Mouse (Mus musculus) MEL (cell line): ENCODE data around the gene Ptprn2. TPM values are rescaled to one million over a fixed set of nuclear protein-coding genes. Genes with fewer than 3 reads are reported as not detected.

Experiments
- DNase-seq: peaks from one replicate; pipeline ENCODE4 v3.0.0; 2011; ENCODE audit warnings: low read depth, low spot score
- H3K27ac ChIP-seq: 2 replicates; pipeline ENCODE4 v1.5.1; 2012; ENCODE audit warnings: low read depth, mild to moderate bottlenecking, control low read depth, low read length, moderate library complexity; ENCODE audit not compliant: control insufficient read depth
- H3K27me3 ChIP-seq, 2 experiments: fragments of 150-350 bp in 1 of 2; sonication (generic) in 1 of 2; 2 replicates each; pipeline ENCODE4 v1.6.1; 2012; ENCODE audit warnings: low read length in 2 of 2, mild to moderate bottlenecking in 2 of 2, improper control_type of control experiment in 1 of 2, moderate library complexity in 1 of 2; ENCODE audit not compliant: insufficient read depth in 2 of 2, control insufficient read depth in 1 of 2
- H3K36me3 ChIP-seq, 2 experiments: 2 replicates each; pipeline ENCODE4 v1.6.1; 2012 to 2014; ENCODE audit warnings: low read length in 2 of 2, improper control_type of control experiment in 1 of 2, inconsistent platforms in 1 of 2, mild to moderate bottlenecking in 1 of 2; ENCODE audit not compliant: insufficient read depth in 2 of 2, control insufficient read depth in 1 of 2
- H3K4me1 ChIP-seq, 2 experiments: fragments of 150-350 bp in 1 of 2; sonication (generic) in 1 of 2; 2 replicates each; pipeline ENCODE4 v1.6.1; 2012; ENCODE audit warnings: low read length in 2 of 2, improper control_type of control experiment in 1 of 2, mild to moderate bottlenecking in 1 of 2; ENCODE audit not compliant: insufficient read depth in 2 of 2, control insufficient read depth in 1 of 2
- H3K4me3 ChIP-seq, 2 experiments: fragments of 150-350 bp in 1 of 2; sonication (generic) in 1 of 2; 2 replicates each; pipeline ENCODE4 v1.5.1; 2012; ENCODE audit warnings: low read depth in 2 of 2, low read length in 2 of 2, mild to moderate bottlenecking in 2 of 2, moderate library complexity in 2 of 2, control low read depth in 1 of 2, improper control_type of control experiment in 1 of 2; ENCODE audit not compliant: control insufficient read depth in 1 of 2, insufficient read depth in 1 of 2
- H3K79me2 ChIP-seq: 2 replicates; pipeline ENCODE4 v1.6.1; 2012; ENCODE audit warnings: mild to moderate bottlenecking, low read length, moderate library complexity; ENCODE audit not compliant: control insufficient read depth, poor library complexity, insufficient read depth
- H3K9ac ChIP-seq: 2 replicates; pipeline ENCODE4 v1.6.1; 2012; ENCODE audit warnings: low read depth, mild to moderate bottlenecking, control low read depth, low read length, moderate library complexity; ENCODE audit not compliant: control insufficient read depth, poor library complexity, severe bottlenecking
- H3K9me3 ChIP-seq: fragments of 150-350 bp; sonication (generic); replicated peaks from 2 replicates; pipeline ENCODE4 v1.6.1; 2012; ENCODE audit warnings: mild to moderate bottlenecking, low read length, improper control_type of control experiment, moderate library complexity; ENCODE audit not compliant: insufficient read depth
- BHLHE40 ChIP-seq: IDR thresholded peaks from 2 replicates; pipeline ENCODE4 v1.6.1; 2012; ENCODE audit warnings: low read depth, mild to moderate bottlenecking, inconsistent platforms, low read length, improper control_type of control experiment, borderline replicate concordance
- CTCF ChIP-seq, 3 experiments: IDR thresholded peaks in 2 of 3; conservative IDR thresholded peaks in 1 of 3; 2 replicates each; pipeline ENCODE4 v1.5.1; 2011 to 2012; ENCODE audit warnings: low read length in 3 of 3, low read depth in 2 of 3, mild to moderate bottlenecking in 2 of 3, improper control_type of control experiment in 1 of 3, inconsistent platforms in 1 of 3, mixed read lengths in 1 of 3, moderate library complexity in 1 of 3; ENCODE audit not compliant: control insufficient read depth in 1 of 3, insufficient read depth in 1 of 3, poor library complexity in 1 of 3, severe bottlenecking in 1 of 3
- E2F4 ChIP-seq: IDR thresholded peaks from 2 replicates; pipeline ENCODE4 v1.6.1; 2011; ENCODE audit warnings: low read depth, low read length, improper control_type of control experiment, borderline replicate concordance
- EP300 ChIP-seq, 2 experiments: IDR thresholded peaks; 2 replicates each; pipeline ENCODE4 v1.6.1; 2011; ENCODE audit warnings: improper control_type of control experiment in 2 of 2, low read length in 2 of 2, low read depth in 1 of 2, mild to moderate bottlenecking in 1 of 2
- ETS1 ChIP-seq: IDR thresholded peaks from 2 replicates; pipeline ENCODE4 v1.6.1; 2012; ENCODE audit warnings: low read depth, mild to moderate bottlenecking, inconsistent platforms, low read length, improper control_type of control experiment, moderate library complexity
- GABPA ChIP-seq: IDR thresholded peaks from 2 replicates; pipeline ENCODE4 v1.6.1; 2012; ENCODE audit warnings: low read depth, mild to moderate bottlenecking, inconsistent platforms, low read length, improper control_type of control experiment, moderate library complexity
- GATA1 ChIP-seq: IDR thresholded peaks from 2 replicates; pipeline ENCODE4 v1.6.1; 2011; ENCODE audit warnings: low read depth, low read length, improper control_type of control experiment
- KAT2A ChIP-seq: conservative IDR thresholded peaks from 2 replicates; pipeline ENCODE4 v1.6.1; 2012; ENCODE audit warnings: low read depth, low read length, improper control_type of control experiment, inconsistent platforms
- MAFK ChIP-seq: IDR thresholded peaks from 2 replicates; pipeline ENCODE4 v1.6.1; 2011; ENCODE audit warnings: low read depth, mild to moderate bottlenecking, low read length, improper control_type of control experiment, borderline replicate concordance
- MAX ChIP-seq: IDR thresholded peaks from 2 replicates; pipeline ENCODE4 v1.6.1; 2011; ENCODE audit warnings: low read length, improper control_type of control experiment
- MAZ ChIP-seq: IDR thresholded peaks from 2 replicates; pipeline ENCODE4 v1.6.1; 2012; ENCODE audit warnings: low read depth, mild to moderate bottlenecking, inconsistent platforms, low read length, improper control_type of control experiment
- MXI1 ChIP-seq: IDR thresholded peaks from 2 replicates; pipeline ENCODE4 v1.6.1; 2011; ENCODE audit warnings: mild to moderate bottlenecking, low read depth, low read length, improper control_type of control experiment
- MYB ChIP-seq: IDR thresholded peaks from 2 replicates; pipeline ENCODE4 v1.6.1; 2011; ENCODE audit warnings: mild to moderate bottlenecking, low read depth, low read length, improper control_type of control experiment
- MYC ChIP-seq: IDR thresholded peaks from 2 replicates; pipeline ENCODE4 v1.6.1; 2011; ENCODE audit warnings: low read depth, mild to moderate bottlenecking, low read length, improper control_type of control experiment, moderate library complexity
- NELFE ChIP-seq: IDR thresholded peaks from 2 replicates; pipeline ENCODE4 v1.6.1; 2011; ENCODE audit warnings: low read depth, low read length, improper control_type of control experiment
- NRF1 ChIP-seq: IDR thresholded peaks from 2 replicates; pipeline ENCODE4 v1.6.1; 2014; ENCODE audit warnings: low read depth, mild to moderate bottlenecking, inconsistent platforms, low read length, improper control_type of control experiment, moderate library complexity; ENCODE audit not compliant: poor library complexity, insufficient read depth, severe bottlenecking
- POLR2A ChIP-seq, 2 experiments: IDR thresholded peaks; 2 replicates each; pipeline ENCODE4 v1.6.1; 2011 to 2012; ENCODE audit warnings: low read length in 2 of 2, mild to moderate bottlenecking in 2 of 2, control low read depth in 1 of 2, improper control_type of control experiment in 1 of 2, low read depth in 1 of 2, moderate library complexity in 1 of 2; ENCODE audit not compliant: control insufficient read depth in 1 of 2, insufficient read depth in 1 of 2, poor library complexity in 1 of 2
- RCOR1 ChIP-seq: IDR thresholded peaks from 2 replicates; pipeline ENCODE4 v1.6.1; 2012; ENCODE audit warnings: low read depth, mild to moderate bottlenecking, inconsistent platforms, low read length, improper control_type of control experiment
- UBTF ChIP-seq: IDR thresholded peaks from 2 replicates; pipeline ENCODE4 v1.6.1; 2012; ENCODE audit warnings: low read depth, mild to moderate bottlenecking, inconsistent platforms, low read length, improper control_type of control experiment, moderate library complexity, borderline replicate concordance; ENCODE audit not compliant: insufficient read depth
- USF1 ChIP-seq: IDR thresholded peaks from 2 replicates; pipeline ENCODE4 v1.6.1; 2014; ENCODE audit warnings: low read depth, mild to moderate bottlenecking, inconsistent platforms, low read length, improper control_type of control experiment, moderate library complexity
- ZC3H11A ChIP-seq: IDR thresholded peaks from 2 replicates; pipeline ENCODE4 v1.6.1; 2012; ENCODE audit warnings: low read depth, mild to moderate bottlenecking, inconsistent platforms, low read length, improper control_type of control experiment
- ZMIZ1 ChIP-seq: IDR thresholded peaks from 2 replicates; pipeline ENCODE4 v1.6.1; 2012; ENCODE audit warnings: low read depth, mild to moderate bottlenecking, inconsistent platforms, low read length, improper control_type of control experiment, moderate library complexity
- ZNF384 ChIP-seq: IDR thresholded peaks from 2 replicates; pipeline ENCODE4 v1.6.1; 2012; ENCODE audit warnings: low read depth, mild to moderate bottlenecking, inconsistent platforms, low read length, improper control_type of control experiment
- polyA plus RNA-seq, 2 experiments: library from polyadenylated mRNA; stranded (reverse) in 1 of 2; unstranded in 1 of 2; fragments of >175 nt in 1 of 2; fragments of >200 nt in 1 of 2; gene quantifications; 2 replicates each; pipeline versions ENCODE4 v1.2.1 to v1.2.4; 2012; ENCODE audit warnings: low replicate concordance in 2 of 2, low read depth in 1 of 2; ENCODE audit not compliant: insufficient read length in 2 of 2, insufficient read depth in 1 of 2, missing spikeins in 1 of 2
- total RNA-seq: library from RNA; depleted of rRNA; stranded (reverse); fragments of 300-350 nt; gene quantifications from 2 replicates; pipeline ENCODE4 v1.2.3, GENCODE M21; 2012

Gene Ptprn2
- total and polyA plus RNA-seq, 3 experiments: not detected

DNA sequence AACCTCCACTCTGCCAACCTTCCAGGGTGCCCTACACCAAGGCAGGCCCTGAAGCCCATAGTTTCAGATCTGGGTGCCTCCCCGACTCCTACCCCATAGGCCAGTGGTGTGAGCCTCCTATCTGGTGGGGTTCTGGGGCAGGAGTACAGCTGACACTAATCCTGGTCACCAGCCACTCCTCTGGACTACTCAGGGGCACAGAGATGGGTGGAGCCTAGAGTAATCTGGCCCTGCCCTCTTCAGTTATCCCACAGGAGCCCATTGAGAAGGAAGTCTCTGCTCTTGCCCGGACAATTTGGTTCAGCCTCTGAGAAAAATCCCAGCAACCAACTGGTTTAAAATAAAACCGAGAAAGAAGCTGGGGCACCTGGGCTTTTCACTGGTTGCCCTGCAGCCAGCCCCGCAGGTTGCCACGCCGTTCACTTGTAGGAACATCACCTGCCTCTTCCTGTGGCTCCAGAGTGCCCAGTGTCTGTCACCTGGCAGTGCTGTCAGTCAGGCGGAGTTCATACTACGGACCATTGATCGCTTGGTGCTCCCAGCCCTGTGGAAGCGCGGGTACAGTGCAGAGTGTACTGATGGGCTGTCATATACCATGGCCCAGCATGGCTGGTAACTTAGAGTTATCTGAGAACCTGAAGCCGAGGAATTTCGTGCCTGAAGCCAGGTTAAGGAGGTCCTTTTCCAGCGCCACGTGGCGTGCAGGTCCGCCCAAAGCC is 673.6 kb downstream of the Ptprn2 start:
- no peak overlapping the region for H3K4me3 ChIP-seq
- H3K27me3 ChIP-seq: no peaks in the 10 kb centered on the region
- no peaks in the 10 kb centered on the region for H3K36me3 ChIP-seq
- TF ChIP-seq USF1 (no peak), MAFK (no peak), GABPA (no peak), MAX (no peak), EP300 (IDR thresholded peaks at IDR 0.05; ENCODE audit: low read depth in 1 of 2, low read length in 2 of 2) (no peak), BHLHE40 (no peak), MYB (no peak), ZC3H11A (no peak), MXI1 (no peak), UBTF (no peak), GATA1 (no peak), ZMIZ1 (no peak), KAT2A (no peak), CTCF (IDR thresholded peaks at IDR 0.05 in 2 of 3, conservative IDR thresholded peaks at IDR 0.05 in 1 of 3; ENCODE audit: control insufficient read depth in 1 of 3, insufficient read depth in 1 of 3, low read depth in 2 of 3, low read length in 3 of 3, poor library complexity in 1 of 3, severe bottlenecking in 1 of 3) (no peak), ZNF384 (no peak), POLR2A (IDR thresholded peaks at IDR 0.05; ENCODE audit: control insufficient read depth in 1 of 2, insufficient read depth in 1 of 2, low read depth in 1 of 2, low read length in 2 of 2, poor library complexity in 1 of 2) (no peak)
- TF ChIP-seq, all 39 proteins: peak for 0
- no peaks in the 10 kb centered on the region for H3K79me2 ChIP-seq
- no peak for DNase-seq
- no peaks in the 10 kb centered on the region for H3K9me3 ChIP-seq
- H3K27ac ChIP-seq: no peak overlapping the region
- no peaks in the 10 kb centered on the region for H3K4me1 ChIP-seq
- no peak overlapping the region for H3K9ac ChIP-seq

- no peak for DNase-seq
- Histone ChIP-seq H3K9me3 (no peaks in the 10 kb centered on the region), H3K4me3 (no peak overlapping the region), H3K4me1 (no peaks in the 10 kb centered on the region), H3K27ac (no peak overlapping the region), H3K36me3 (no peaks in the 10 kb centered on the region), H3K79me2 (no peaks in the 10 kb centered on the region), H3K9ac (no peak overlapping the region), H3K27me3 (no peaks in the 10 kb centered on the region)
- TF ChIP-seq NELFE (no peak), ZC3H11A (no peak), ZMIZ1 (no peak), MYC (no peak), ETS1 (no peak), MAZ (no peak), E2F4 (no peak), CTCF (IDR thresholded peaks at IDR 0.05 in 2 of 3, conservative IDR thresholded peaks at IDR 0.05 in 1 of 3; ENCODE audit: control insufficient read depth in 1 of 3, insufficient read depth in 1 of 3, low read depth in 2 of 3, low read length in 3 of 3, poor library complexity in 1 of 3, severe bottlenecking in 1 of 3) (no peak), NRF1 (no peak), GABPA (no peak), RCOR1 (no peak)
Measured at GRCm38 (mm10) chr12:117159669-117160210, 674.2 kb downstream of the Ptprn2 start.
